Mouse (Mus musculus) cortical plate, adult 2 months (tissue): ENCODE measurements around the gene Sohlh1. TPM values are rescaled to one million over a fixed set of nuclear protein-coding genes. Genes with fewer than 3 reads are reported as not detected.
A peak's percentile ranks its signal among the peaks of the same experiment; 100 is the strongest.

ENCODE experiments used
- H3K27ac ChIP-seq: fragments of 200-500 bp; 2 replicates; pipeline ENCODE4 v1.5.1; 2012; ENCODE audit warnings: low read length, control low read depth, inconsistent platforms; ENCODE audit not compliant: insufficient read depth
- H3K4me1 ChIP-seq: fragments of 200-500 bp; 2 replicates; pipeline ENCODE4 v1.6.1; 2011; ENCODE audit warnings: low read length; ENCODE audit not compliant: control insufficient read depth, insufficient read depth
- H3K4me3 ChIP-seq: fragments of 200-500 bp; 2 replicates; pipeline ENCODE4 v1.5.1; 2011; ENCODE audit warnings: mild to moderate bottlenecking, low read length, control low read depth; ENCODE audit not compliant: insufficient read depth
- CTCF ChIP-seq: fragments of 200-500 bp; IDR thresholded peaks from 2 replicates; pipeline ENCODE4 v1.5.1; 2011; ENCODE audit warnings: mild to moderate bottlenecking, control low read depth, low read length; ENCODE audit not compliant: insufficient read depth; ENCODE audit errors: extremely low read depth
- POLR2A ChIP-seq: fragments of 200-500 bp; IDR thresholded peaks from 2 replicates; pipeline ENCODE4 v1.6.1; 2011; ENCODE audit warnings: mild to moderate bottlenecking, low read length, control low read depth; ENCODE audit not compliant: insufficient read depth; ENCODE audit errors: extremely low read depth
- polyA plus RNA-seq: library from polyadenylated mRNA; depleted of rRNA; stranded (reverse); fragments of >200 nt; gene quantifications from 2 replicates; pipeline ENCODE4 v1.2.3, GENCODE M21; 2012; rRNA removed

The Sohlh1 gene
- 0.08 TPM in 1 of 2 replicates, not detected in the other for polyA plus RNA-seq

DNA sequence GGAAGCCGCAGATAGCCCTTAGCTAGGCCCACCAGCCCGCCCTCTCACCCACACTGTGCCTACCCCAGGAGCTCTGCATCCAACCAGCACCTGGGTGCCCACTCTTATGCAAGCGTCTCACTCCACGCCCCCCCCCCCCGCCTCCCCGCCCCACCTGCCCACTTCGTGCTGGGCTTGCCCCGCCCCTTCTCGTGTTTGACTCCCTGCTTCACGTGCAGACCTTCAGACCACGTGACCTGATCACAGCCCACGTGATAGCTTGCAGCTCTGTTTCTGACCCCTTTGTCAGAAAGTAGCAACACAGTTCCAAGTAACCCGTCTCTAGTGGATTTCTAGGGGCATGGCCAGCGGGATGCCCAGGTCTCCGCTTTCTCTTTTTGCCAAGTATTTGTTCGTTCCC, at the start of gene Sohlh1:
Gene Sohlh1, minus strand, starts transcription at position 23 of the 400 bp plus-strand sequence.
- no peak within 1 kb of the TSS for H3K27ac ChIP-seq
- TF ChIP-seq POLR2A, result no peak
- no peak for TF ChIP-seq CTCF
- H3K4me3 ChIP-seq, result no peak within 1 kb of the TSS
- peaks cover 3% of the 10 kb centered on the region; the same call in 1 of the 2 replicates for H3K4me1 ChIP-seq

- TF ChIP-seq CTCF, result 0 out of 2 replicates have a peak, but pooled peaks have one; percentile 0
- no peak for TF ChIP-seq POLR2A
- Histone ChIP-seq H3K4me1 (no peaks in the 10 kb centered on the region), H3K27ac (no peak overlapping the region), H3K4me3 (no peak overlapping the region)
Measured at GRCm38 (mm10) chr2:25892440-25892839, 45.4 kb upstream of the Sohlh1 start.

- Histone ChIP-seq H3K4me1 (no peaks in the 10 kb centered on the region), H3K27ac (no peak overlapping the region), H3K4me3 (no peak overlapping the region)
- no peak for TF ChIP-seq POLR2A
- TF ChIP-seq CTCF, result 0 out of 2 replicates have a peak, but pooled peaks have one; percentile 6
Measured at GRCm38 (mm10) chr2:25888144-25888543, 41.1 kb upstream of the Sohlh1 start.

- H3K27ac ChIP-seq, result no peak overlapping the region
- no peaks in the 10 kb centered on the region for H3K4me1 ChIP-seq
- TF ChIP-seq POLR2A (no peak), CTCF (no peak)
- H3K4me3 ChIP-seq, result no peak overlapping the region
Measured at GRCm38 (mm10) chr2:25887226-25887625, 40.2 kb upstream of the Sohlh1 start.

DNA sequence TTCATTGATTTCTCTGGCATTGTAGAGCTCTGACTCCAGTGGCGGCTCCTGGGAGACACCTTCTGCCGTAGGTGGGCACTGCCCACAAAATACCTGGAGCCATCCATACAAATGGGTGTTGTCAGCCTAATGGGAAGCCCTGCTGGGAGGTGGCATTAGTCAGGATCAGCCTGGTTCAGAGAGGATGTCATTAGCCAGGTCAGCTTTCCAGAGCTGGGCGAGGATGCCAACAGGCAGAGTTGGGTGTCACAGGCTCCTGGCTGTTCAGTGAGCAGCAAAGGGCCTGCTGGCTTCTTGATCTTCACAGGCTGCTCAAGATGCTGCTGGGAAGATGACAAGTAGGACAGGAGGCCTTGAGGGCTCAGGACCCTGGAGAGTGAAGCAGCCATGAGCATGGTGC, 37.7 kb upstream of the Sohlh1 start:
- no peak overlapping the region for H3K4me3 ChIP-seq
- H3K4me1 ChIP-seq, result no peaks in the 10 kb centered on the region

GRCm38 (mm10) chr2:25882276-25882675, 35.2 kb upstream of the Sohlh1 start:
- H3K4me3 ChIP-seq, result no peak overlapping the region

More for the DNA sequence above, 37.7 kb upstream of the Sohlh1 start:
- H3K27ac ChIP-seq, result no peak overlapping the region
- TF ChIP-seq CTCF (no peak), POLR2A (no peak)

DNA sequence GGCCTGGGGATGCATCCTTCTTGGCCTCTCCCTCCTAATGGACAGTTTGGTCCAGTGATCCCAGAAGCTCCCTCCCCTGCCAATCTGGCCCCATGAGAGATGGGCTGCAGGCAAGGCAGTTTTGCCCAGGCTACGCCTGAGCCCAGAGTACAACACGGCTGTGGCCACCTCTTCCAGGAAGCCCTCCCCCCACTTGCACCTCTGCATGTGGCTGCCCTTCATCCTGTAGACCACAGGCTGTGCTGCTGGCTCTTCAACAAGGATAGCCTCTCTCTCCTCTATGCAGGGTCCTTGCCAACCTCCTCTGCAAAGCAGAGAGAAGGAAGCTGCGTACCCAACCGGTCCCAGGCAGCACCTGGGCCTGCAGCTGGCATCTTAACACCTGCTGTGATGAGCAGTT, 32.0 kb upstream of the Sohlh1 start:
- no peak for TF ChIP-seq POLR2A
- peak overlapping the region; percentile 40; the same call in 1 of the 2 replicates for H3K4me3 ChIP-seq
- H3K27ac ChIP-seq, result no peak overlapping the region
- peaks cover 4% of the 10 kb centered on the region; the same call in 1 of the 2 replicates for H3K4me1 ChIP-seq

More at GRCm38 (mm10) chr2:25882276-25882675, 35.2 kb upstream of the Sohlh1 start:
- TF ChIP-seq POLR2A (no peak), CTCF (no peak)
- Histone ChIP-seq H3K27ac (no peak overlapping the region), H3K4me1 (peaks cover 4% of the 10 kb centered on the region; the same call in 1 of the 2 replicates)

GRCm38 (mm10) chr2:25878516-25878915, 31.5 kb upstream of the Sohlh1 start:
- Histone ChIP-seq H3K27ac (0 out of 2 replicates have a peak overlapping the region, but pooled peaks have one; percentile 22), H3K4me3 (peak overlapping the region; percentile 40), H3K4me1 (peaks cover 4% of the 10 kb centered on the region; the same call in 1 of the 2 replicates)
- no peak for TF ChIP-seq CTCF
- TF ChIP-seq POLR2A, result no peak

DNA sequence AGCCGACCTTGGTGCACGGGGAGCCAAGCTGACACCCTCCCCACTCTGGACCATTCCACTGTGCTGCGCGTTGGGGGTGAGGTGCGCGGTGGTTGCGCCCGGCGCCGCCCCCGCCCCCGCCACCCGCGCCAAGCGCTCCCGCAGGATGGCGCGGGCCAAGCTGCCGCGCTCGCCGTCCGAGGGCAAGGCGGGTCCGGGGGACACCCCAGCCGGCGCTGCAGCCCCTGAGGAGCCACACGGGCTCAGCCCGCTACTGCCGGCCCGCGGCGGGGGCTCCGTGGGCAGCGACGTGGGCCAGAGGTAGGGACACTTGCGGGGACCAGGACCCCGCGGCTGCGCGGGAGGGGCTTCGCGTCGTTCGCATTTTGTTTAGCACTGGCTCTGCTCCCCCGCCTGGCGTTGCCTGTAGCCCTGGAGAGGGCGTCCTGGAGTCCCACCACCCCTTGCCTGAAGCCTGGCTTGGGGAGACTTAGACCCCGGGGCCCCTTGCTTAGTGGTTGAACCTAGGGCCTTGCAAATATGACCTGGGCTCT, 30.8 kb upstream of the Sohlh1 start:
- Histone ChIP-seq H3K27ac (peak overlapping the region; percentile 22), H3K4me3 (peak overlapping the region; percentile 40), H3K4me1 (peaks cover 4% of the 10 kb centered on the region; the same call in 1 of the 2 replicates)
- TF ChIP-seq POLR2A, result peak; percentile 60; the same call in 1 of the 2 replicates
- no peak for TF ChIP-seq CTCF

DNA sequence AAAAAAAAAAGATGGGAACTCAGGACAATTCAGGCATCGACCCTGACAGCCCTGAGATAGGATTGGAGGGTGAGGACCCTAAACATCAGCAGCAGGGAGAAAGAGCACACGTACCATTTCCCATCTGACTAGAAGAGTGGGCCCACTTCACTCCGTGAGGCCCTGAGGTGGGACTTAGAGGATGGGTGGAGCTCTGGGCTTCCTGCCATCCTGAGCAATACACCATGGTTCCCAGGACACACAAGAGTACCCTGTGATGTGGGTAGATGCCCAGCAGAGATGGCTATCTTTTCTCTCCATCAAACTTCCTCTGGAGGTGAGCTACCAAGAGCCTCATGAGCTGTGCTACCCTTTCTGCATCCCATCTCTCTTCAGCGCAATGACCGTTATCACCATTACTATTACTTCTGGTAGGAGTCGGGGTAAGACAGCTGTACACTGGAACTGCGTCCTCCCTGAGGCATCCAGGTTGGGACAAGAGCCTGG, 30.2 kb upstream of the Sohlh1 start:
- peaks cover 4% of the 10 kb centered on the region; the same call in 1 of the 2 replicates for H3K4me1 ChIP-seq
- peak overlapping the region; percentile 40 for H3K4me3 ChIP-seq
- TF ChIP-seq POLR2A, result no peak
- no peak for TF ChIP-seq CTCF
- H3K27ac ChIP-seq, result 0 out of 2 replicates have a peak overlapping the region, but pooled peaks have one; percentile 0
